In the genomic region with DNA sequence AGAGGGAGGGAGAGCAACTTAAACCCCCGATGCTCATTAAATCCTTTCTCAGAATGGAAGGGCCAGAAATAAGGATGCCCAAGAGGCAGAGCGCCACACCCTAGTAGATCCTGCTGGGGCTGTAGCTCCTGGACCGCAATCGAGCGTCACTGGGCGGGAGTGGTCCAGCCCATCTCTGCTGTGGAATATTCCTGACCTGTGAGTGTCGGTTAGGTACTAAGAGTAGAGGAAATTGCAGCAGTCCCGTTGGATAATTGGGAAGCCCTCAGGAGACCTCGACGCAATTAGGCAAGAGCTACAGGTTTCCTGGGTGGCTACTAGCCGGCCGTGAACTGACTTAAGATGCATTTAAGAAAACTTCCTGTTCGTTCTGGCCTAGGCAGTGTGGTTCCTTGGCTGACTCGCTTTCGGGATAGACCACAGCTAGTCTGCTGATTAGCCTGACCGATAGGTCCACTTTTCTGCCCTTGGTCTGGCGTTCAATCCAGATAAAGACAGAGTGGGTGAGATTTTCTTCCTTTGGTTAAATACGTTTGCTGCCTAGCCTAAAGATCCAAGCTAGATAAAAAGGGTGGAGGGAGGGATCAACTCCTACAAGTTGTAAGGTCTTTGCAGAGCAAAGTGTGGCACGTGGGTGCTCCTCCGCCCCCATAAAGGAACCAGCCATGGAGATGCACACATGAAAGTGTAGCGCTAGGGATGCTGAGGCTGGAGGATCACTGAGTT, we compare ENCODE assay signal across 8 mouse cellular contexts. TPM values are rescaled to one million over a fixed set of nuclear protein-coding genes. Genes with fewer than 3 reads are reported as not detected.
A peak's percentile ranks its signal among the peaks of the same experiment; 100 is the strongest.
DNase-seq lines count a peak whose midpoint lies in the region; ATAC-seq lines count a peak whose summit lies in the region.

No protein-coding gene starts in this region.

- 0% methylated on average over 21 of the region's 21 CpGs for WGBS in embryonic facial prominence, embryonic 11.5 days
- WGBS in hindbrain, embryonic 13.5 days: under 1% methylated on average over 21 of the region's 21 CpGs
- WGBS in liver, embryonic 12.5 days (ENCODE audit: insufficient replicate concordance): under 1% methylated on average over 21 of the region's 21 CpGs
- WGBS in neural tube, embryonic 14.5 days: under 1% methylated on average over 21 of the region's 21 CpGs

- H3K36me3 ChIP-seq in embryonic facial prominence, embryonic 11.5 days (replicated peaks; ENCODE audit: control insufficient read depth, insufficient read depth, low read depth, low read length): peaks cover 12% of the 10 kb centered on the region
- H3K36me3 ChIP-seq in hindbrain, embryonic 13.5 days: peaks cover 24% of the 10 kb centered on the region
- H3K36me3 ChIP-seq in liver, embryonic 12.5 days: peaks cover 41% of the 10 kb centered on the region
- peaks cover 15% of the 10 kb centered on the region for H3K36me3 ChIP-seq in neural tube, embryonic 14.5 days (ENCODE audit: control insufficient read depth, insufficient read depth, low read length)

- H3K4me3 ChIP-seq in embryonic facial prominence, embryonic 11.5 days (ENCODE audit: low read depth, low read length): peak overlapping the region; percentile 77
- H3K4me3 ChIP-seq in hindbrain, embryonic 13.5 days: peak overlapping the region; percentile 78
- peak overlapping the region; percentile 84 for H3K4me3 ChIP-seq in liver, embryonic 12.5 days
- H3K4me3 ChIP-seq in neural tube, embryonic 14.5 days (ENCODE audit: low read depth, low read length): peak overlapping the region; percentile 69

- H3K27ac ChIP-seq in embryonic facial prominence, embryonic 11.5 days (replicated peaks; ENCODE audit: low read depth, low read length): peak overlapping the region; percentile 63; the same call in 1 of the 2 replicates
- peak overlapping the region; percentile 99 for H3K27ac ChIP-seq in hindbrain, embryonic 13.5 days
- peak overlapping the region; percentile 91 for H3K27ac ChIP-seq in liver, embryonic 12.5 days
- H3K27ac ChIP-seq in neural tube, embryonic 14.5 days (ENCODE audit: low read depth, low read length): peak overlapping the region; percentile 100

- peak; percentile 35 for DNase-seq in spleen, postnatal 10 days (ENCODE audit: low spot score in 2 of 2)
- no peak for DNase-seq in spleen, postnatal 14 days (ENCODE audit: low spot score in 2 of 2)
- peak; percentile 45 for DNase-seq in embryonic facial prominence, embryonic 11.5 days (ENCODE audit: low spot score)
- DNase-seq in frontal cortex, postnatal 25 days (ENCODE audit: low spot score in 2 of 2): no peak
- DNase-seq in natural killer cell, adult 2 months (ENCODE audit: low spot score in 2 of 2): no peak

- no peaks in the 10 kb centered on the region for H3K9me3 ChIP-seq in embryonic facial prominence, embryonic 11.5 days (replicated peaks; ENCODE audit: control insufficient read depth, low read length)
- no peaks in the 10 kb centered on the region for H3K9me3 ChIP-seq in hindbrain, embryonic 13.5 days
- no peaks in the 10 kb centered on the region for H3K9me3 ChIP-seq in liver, embryonic 12.5 days (replicated peaks)
- H3K9me3 ChIP-seq in neural tube, embryonic 14.5 days (ENCODE audit: control insufficient read depth, low read length): no peaks in the 10 kb centered on the region

- H3K4me1 ChIP-seq in embryonic facial prominence, embryonic 11.5 days (ENCODE audit: control insufficient read depth, insufficient read depth, low read length): peaks cover 7% of the 10 kb centered on the region
- H3K4me1 ChIP-seq in hindbrain, embryonic 13.5 days (replicated peaks): peaks cover 67% of the 10 kb centered on the region
- H3K4me1 ChIP-seq in liver, embryonic 12.5 days: peaks cover 71% of the 10 kb centered on the region
- H3K4me1 ChIP-seq in neural tube, embryonic 14.5 days (ENCODE audit: control insufficient read depth, insufficient read depth, low read length): peaks cover 30% of the 10 kb centered on the region

- H3K4me2 ChIP-seq in embryonic facial prominence, embryonic 11.5 days (ENCODE audit: low read depth, low read length): peak overlapping the region; percentile 78
- peak overlapping the region; percentile 83 for H3K4me2 ChIP-seq in hindbrain, embryonic 13.5 days
- peak overlapping the region; percentile 86 for H3K4me2 ChIP-seq in liver, embryonic 12.5 days
- H3K4me2 ChIP-seq in neural tube, embryonic 14.5 days (ENCODE audit: low read depth, low read length): peak overlapping the region; percentile 88

- H3K9ac ChIP-seq in embryonic facial prominence, embryonic 11.5 days (replicated peaks; ENCODE audit: low read length): peak overlapping the region; percentile 84
- H3K9ac ChIP-seq in hindbrain, embryonic 13.5 days: peak overlapping the region; percentile 88
- peak overlapping the region; percentile 89 for H3K9ac ChIP-seq in liver, embryonic 12.5 days
- peak overlapping the region; percentile 85 for H3K9ac ChIP-seq in neural tube, embryonic 14.5 days (replicated peaks; ENCODE audit: low read depth, low read length)

- no peak for ATAC-seq in embryonic facial prominence, embryonic 11.5 days (replicated peaks; ENCODE audit: insufficient number of reproducible peaks, low FRiP score, low TSS enrichment, low read depth)
- ATAC-seq in hindbrain, embryonic 13.5 days (ENCODE audit: low FRiP score): no peak
- ATAC-seq in liver, embryonic 12.5 days: peak; percentile 46
- no peak for ATAC-seq in neural tube, embryonic 14.5 days (ENCODE audit: low read depth)

- no peaks in the 10 kb centered on the region for H3K27me3 ChIP-seq in embryonic facial prominence, embryonic 11.5 days (ENCODE audit: control insufficient read depth, insufficient read depth, low read length)
- H3K27me3 ChIP-seq in hindbrain, embryonic 13.5 days: no peaks in the 10 kb centered on the region
- no peaks in the 10 kb centered on the region for H3K27me3 ChIP-seq in liver, embryonic 12.5 days (replicated peaks)
- H3K27me3 ChIP-seq in neural tube, embryonic 14.5 days (ENCODE audit: control insufficient read depth, insufficient read depth, low read length): no peaks in the 10 kb centered on the region

RNA-seq across cellular contexts. Expression of a gene that starts 1.3 kb away (rescaled TPM):
- polyA plus RNA-seq in embryonic facial prominence, embryonic 11.5 days (2014; fragmentation: Nextera tagmentation; extraction: Ambion mirVana): 1,873 and 2,043 TPM in 2 replicates
- 1,025 and 1,119 TPM in 2 replicates for polyA plus RNA-seq in hindbrain, embryonic 13.5 days (2015; fragmentation: Nextera tagmentation; extraction: Ambion mirVana)
- 1,241 and 1,342 TPM in 2 replicates for polyA plus RNA-seq in liver, embryonic 12.5 days (2016; fragmentation: Nextera tagmentation; extraction: Ambion mirVana)
- 974 and 1,050 TPM in 2 replicates for polyA plus RNA-seq in neural tube, embryonic 14.5 days (2014; fragmentation: Nextera tagmentation; extraction: Ambion mirVana)

RNA-seq across cellular contexts. Expression of a gene that starts 36.7 kb away (rescaled TPM):
- 0.18 TPM in 1 of 2 replicates, not detected in the other for polyA plus RNA-seq in embryonic facial prominence, embryonic 11.5 days (2014; fragmentation: Nextera tagmentation; extraction: Ambion mirVana)
- not detected in 2 replicates for polyA plus RNA-seq in hindbrain, embryonic 13.5 days (2015; fragmentation: Nextera tagmentation; extraction: Ambion mirVana)
- polyA plus RNA-seq in liver, embryonic 12.5 days (2016; fragmentation: Nextera tagmentation; extraction: Ambion mirVana): not detected in 2 replicates
- not detected in 2 replicates for polyA plus RNA-seq in neural tube, embryonic 14.5 days (2014; fragmentation: Nextera tagmentation; extraction: Ambion mirVana)

RNA-seq across cellular contexts. Expression of a gene that starts 43.6 kb away (rescaled TPM):
- 22.9 and 28.7 TPM in 2 replicates for polyA plus RNA-seq in embryonic facial prominence, embryonic 11.5 days (2014; fragmentation: Nextera tagmentation; extraction: Ambion mirVana)
- polyA plus RNA-seq in hindbrain, embryonic 13.5 days (2015; fragmentation: Nextera tagmentation; extraction: Ambion mirVana): 36.2 and 39.0 TPM in 2 replicates
- polyA plus RNA-seq in liver, embryonic 12.5 days (2016; fragmentation: Nextera tagmentation; extraction: Ambion mirVana): 11.6 and 12.8 TPM in 2 replicates
- 50.5 and 50.7 TPM in 2 replicates for polyA plus RNA-seq in neural tube, embryonic 14.5 days (2014; fragmentation: Nextera tagmentation; extraction: Ambion mirVana)

Comparison
In these comparisons a context has a peak if more than half of its experiments do, and no peak if none do; other contexts are left out.
1. DNase-seq: peak in spleen, postnatal 10 days (2 of 2) and embryonic facial prominence, embryonic 11.5 days (single experiment); none in spleen, postnatal 14 days (0 of 2), frontal cortex, postnatal 25 days (0 of 2) and natural killer cell, adult 2 months (0 of 2).
2. Peak in every context shown above with its lines, with median percentiles within 50 percentile points of each other: H3K27ac ChIP-seq, H3K4me2 ChIP-seq, H3K4me3 ChIP-seq and H3K9ac ChIP-seq.